Mouse (Mus musculus): ENCODE results near the gene Ncbp2.

The Ncbp2 gene

DNA sequence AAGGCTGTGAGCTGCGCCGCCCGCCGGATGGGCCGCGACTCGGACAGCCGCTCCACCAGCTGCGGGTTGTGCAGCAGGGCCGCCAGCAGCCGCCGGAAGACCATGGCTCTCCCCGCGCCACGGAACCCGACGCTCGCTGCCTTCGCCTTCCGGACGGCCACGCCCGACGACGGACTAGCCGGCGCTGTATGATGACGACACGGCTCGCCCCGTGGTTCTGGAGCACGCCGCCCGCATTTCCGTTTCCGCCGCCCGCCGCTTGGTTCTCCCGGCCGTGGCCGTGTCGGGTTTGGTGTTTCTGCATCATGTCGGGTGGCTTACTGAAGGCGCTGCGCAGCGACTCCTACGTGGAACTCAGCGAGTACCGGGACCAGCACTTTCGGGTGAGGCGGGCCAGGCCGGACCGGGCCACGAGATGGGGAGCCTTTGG lies at the start of gene Ncbp2, which contains the start of gene 0610012G03Rik:
Gene Ncbp2 (plus strand): TSS at position 169 of the 430 bp plus-strand sequence.
Gene 0610012G03Rik (minus strand): TSS at position 150 of the 430 bp plus-strand sequence.
- peak; percentile 94 for DNase-seq (ENCODE audit: low spot score)

DNA sequence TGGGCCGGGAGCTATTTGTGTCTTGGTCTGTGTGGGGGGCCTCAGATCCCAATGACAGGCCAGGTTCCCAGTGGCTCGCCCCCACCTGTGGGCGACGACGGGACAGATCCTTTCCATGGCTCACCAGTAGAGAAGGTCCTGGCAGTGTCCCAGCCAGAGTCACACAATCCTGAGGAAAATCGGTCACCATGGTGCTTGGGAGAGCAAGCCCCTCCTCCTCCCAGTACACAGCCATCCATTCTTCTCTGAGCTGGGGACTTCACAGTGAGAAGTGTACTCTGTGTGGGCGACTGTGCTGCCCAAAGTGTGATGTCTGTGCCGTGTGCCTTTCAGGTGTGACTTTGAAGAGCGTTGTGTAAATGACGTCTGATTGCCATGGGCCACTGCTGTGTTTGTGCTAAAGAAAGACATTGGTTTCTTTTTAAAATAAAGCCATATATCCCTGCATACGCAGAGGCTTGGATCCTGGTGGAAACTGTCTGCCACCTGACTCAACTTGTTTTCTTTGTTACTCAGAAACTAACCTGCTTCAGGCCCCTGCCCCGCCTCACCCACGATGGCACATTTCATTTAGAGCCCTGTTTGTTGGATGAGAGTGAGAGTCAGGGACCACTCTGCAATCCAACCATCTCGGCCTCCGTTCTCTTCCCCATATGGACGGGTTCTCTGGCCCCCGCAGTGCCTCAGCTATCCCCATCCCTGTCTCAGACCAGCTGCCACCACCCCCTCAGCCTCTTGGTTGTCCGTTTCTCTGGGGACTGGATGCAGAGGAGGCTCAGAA lies 49.6 kb upstream of the Ncbp2 start:
- DNase-seq (ENCODE audit: low spot score): no peak

DNA sequence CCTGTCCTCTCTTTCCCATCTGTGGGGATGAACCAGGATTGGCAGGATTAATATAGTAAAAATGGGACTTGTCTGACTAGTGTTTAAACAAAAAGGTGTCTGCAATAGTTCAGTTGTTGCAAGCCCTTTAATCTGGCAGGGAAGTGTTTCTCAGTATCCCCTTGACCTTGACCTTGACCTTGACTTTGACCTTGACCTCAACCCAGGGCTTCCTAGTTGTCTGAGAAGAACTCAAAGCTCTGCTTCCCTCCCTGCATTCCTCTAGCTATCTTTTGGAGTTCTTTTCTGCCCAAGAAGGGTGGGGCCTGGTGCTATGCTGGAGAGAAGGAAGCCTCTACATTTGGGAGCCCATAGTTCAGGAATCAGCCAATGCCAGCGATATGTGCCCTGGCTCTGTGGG lies 46.4 kb upstream of the Ncbp2 start:
- no peak for DNase-seq (ENCODE audit: low spot score)

DNA sequence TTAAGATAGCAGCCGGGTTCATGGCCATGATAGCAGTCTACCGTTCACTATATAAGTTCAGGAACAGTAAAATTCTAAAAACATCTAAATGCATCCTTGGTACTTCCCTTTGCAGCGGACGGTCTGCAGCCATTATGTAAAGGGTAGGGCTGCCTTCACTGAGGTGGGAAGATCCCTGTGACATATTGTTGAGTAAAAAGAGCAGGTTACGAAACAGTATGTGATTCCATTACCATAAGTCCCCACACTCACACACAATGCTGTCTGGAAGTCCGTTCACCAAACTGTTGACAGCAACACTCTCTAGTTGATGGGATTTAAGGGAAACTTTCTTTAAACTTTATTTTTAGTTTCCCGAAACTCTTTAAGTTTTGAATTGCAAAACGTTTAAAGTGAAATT lies 45.1 kb upstream of the Ncbp2 start:
- no peak for DNase-seq (ENCODE audit: low spot score)

DNA sequence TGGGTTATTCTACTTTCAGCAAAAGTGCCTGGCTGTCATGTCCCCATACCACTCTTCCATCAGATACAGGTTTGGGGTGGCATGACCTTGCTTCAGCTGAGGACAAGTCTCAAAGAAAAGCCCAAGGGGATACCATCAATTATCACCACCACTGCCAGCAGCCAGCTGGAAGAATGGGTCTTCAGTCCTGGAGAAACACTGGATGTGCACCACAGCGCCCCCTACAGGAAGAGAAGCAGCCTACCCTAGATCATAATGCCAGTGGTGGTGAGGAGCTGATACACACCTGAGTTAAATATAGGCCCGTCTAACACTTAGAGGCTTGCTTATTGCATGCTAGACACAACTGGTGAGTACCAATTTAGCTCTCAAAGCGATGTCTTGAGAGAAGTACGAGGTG lies 43.0 kb upstream of the Ncbp2 start:
- no peak for DNase-seq (ENCODE audit: low spot score)

DNA sequence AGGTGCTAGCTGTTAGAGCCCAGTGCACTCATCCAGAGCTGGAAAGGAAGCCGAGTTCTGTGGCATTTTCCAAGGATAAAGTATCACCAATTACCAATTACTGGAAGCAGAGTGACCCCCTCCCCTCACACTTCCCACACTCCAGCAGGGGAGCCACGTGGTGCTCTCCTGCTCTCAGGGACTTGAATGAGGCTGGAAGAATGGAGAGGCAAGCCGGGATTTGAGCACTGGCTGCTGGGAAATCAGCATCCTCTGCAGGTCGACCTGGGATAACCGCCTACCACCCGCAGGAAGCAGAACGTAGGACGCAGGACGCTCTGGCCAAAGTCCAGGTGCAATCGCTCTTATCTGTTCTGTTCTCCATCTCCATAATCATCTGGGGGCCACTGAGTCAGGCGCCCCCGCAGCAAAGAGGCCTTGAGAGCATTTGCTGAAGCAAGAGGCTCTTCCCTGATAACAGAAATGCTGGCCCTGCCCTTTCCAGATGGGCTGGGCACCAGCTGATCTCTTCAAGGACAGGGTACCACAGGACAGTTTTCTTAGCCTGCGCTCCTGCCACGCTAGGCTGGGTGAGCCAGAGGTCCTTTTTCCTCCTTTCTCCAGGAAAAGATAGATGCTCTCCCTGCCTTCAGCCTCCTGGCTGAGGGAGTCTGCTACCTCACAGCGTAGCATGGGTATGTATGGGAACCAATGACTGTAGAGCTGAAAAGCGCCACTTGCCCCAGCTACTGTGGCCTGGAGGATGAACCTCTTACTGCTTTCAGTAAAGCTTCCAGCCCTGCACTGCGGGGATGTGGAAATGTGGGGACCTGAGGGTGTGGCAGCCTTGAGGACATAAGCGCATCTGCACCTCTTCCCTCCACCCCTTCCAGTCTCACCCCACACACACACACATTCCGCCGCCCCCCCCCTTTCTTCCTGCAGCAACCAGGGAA lies 42.2 kb upstream of the Ncbp2 start:
- DNase-seq (ENCODE audit: low spot score): no peak

DNA sequence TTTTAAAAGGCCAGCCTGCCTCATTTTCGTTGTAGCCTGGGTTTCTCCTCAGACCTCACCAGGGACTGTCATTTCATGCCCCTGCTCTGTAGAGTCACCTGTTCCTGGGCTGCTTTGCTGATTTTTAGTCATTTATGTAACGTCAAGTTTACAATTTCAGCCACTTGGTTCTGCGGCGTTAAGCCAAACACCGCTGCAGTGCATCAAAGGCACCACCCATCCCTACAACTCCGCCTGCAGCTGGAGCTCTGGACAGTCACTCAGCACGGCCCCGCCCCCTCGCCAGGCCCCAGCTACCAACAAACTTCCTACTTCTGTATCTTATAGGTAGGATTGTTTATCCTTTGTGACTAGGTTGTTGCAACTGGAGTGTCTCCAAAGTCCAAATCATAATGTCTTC lies 41.4 kb upstream of the Ncbp2 start:
- DNase-seq (ENCODE audit: low spot score): no peak

DNA sequence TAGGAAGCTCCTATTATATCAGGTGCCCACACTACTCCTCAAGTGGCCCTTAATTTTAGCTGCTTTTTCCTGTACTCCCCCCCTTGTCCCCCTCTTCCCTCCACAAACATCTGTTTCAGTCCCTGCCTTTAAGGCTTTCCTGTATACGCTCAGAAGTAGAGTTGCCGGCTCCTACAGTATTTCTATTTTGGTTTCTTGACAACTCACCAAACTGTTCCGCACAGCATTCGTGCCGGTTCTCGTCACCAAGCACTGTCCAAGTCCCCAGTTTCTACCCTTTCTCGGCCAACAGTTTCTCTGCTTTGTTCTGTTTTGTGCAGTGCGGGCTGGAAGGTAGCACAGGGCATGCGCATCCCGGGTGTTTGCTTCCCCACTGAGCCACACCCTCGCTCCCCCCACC lies 39.4 kb upstream of the Ncbp2 start:
- DNase-seq (ENCODE audit: low spot score): no peak

DNA sequence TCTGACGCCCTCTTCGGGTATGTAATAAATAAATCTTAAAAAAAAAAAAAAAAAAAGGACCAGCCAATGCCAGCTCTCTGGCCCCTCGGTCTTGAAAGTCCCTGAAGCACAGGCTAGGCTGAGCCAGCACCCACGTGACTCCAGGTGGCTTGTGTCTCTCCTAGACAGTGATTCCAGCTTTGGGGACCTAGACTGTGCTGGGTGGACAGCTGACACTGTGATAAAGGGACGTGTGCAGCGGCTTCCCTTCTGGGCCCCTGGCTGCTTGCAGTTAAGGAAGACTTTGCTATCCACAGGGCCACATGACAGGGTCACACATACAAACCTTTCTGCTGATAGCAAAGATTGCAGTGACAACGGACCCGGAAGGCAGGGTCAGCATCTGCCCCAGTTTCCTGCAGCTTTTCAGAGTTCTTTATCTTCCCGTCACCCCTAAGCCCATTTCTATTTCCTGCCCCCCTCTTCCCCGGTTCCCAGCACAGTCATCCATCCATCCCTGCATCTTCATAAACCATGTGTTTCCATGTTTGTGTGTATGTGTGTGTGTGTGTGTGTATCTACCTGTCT lies 37.9 kb upstream of the Ncbp2 start:
- no peak for DNase-seq (ENCODE audit: low spot score)

DNA sequence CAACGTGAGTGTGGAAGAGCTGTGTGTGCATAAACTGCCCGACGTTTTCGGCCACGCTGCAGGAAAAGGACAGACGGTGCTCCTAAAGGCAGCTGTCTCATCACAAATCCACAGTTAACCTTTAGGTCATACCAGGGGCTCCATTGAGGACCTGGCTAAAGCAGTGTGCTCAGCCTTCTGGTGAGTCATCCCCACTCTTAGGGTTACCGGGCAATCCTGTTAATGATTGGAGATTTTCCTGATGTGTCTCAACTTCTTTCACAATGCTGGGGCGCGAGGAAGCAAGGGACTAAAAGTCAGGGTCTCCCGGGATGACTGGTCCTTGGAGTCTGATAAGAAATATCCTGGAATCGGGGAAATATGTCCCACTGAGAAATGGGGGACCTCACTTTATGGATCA lies 30.5 kb upstream of the Ncbp2 start:
- DNase-seq (ENCODE audit: low spot score): no peak

DNA sequence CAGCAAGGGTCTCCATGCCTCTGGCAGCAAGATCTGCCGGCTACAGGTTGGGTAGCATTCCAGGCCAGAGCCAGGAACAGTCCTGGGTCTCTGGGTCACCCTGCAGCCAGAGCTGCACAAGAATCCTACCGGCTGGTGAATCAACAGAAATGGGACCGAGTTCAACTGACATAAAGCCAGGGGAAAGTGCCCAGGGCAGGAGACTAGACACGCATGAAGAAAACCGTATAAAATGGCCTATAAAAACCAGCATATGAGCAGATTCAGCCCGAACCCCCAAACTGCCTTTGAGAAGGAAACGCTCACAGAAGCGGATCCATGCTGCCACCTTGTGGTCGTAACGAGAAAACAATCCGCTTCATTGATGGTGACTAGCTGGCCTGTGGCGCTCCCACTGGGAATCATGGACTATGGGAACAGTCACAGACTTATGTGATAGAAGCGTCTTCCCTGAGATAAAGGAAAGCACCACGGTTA lies 30.0 kb upstream of the Ncbp2 start:
- no peak for DNase-seq (ENCODE audit: low spot score)

DNA sequence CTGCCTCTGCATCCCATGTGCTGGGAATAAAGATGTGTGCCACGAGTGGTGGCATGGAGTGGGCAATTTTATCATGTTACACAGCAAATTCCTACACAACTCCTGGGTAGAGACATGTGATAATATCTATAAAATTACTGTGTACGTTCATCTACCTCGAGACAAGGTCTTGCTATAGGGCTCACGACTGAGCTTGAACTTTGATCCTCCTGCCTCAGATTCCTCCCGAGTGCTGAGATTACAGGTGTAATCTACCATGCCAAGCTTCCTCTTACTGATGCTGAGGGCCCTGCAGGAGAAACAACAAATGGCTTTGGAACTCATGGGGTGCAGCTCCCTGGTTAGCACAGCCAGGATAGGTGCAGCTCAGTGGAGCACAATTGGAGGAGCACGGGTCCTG lies 23.9 kb upstream of the Ncbp2 start:
- DNase-seq (ENCODE audit: low spot score): no peak

DNA sequence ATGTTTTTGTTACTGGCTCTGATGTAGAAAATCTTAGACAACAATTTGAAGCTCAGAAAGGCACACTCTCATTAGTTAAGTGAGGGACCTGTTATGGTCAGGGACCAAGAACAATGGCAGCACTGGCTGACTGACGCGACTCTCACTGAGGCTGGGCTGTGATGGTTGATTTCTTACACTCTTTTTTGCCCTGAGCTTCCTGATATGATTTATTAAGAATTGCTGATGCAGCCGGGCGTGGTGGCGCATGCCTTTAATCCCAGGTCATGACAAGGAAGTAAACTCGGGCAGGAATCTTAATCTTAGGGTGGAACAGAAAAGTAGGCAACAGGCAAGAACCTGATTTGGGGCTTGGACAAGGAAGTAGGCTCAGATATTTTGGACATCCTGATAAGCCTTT lies 22.2 kb upstream of the Ncbp2 start:
- DNase-seq (ENCODE audit: low spot score): no peak

DNA sequence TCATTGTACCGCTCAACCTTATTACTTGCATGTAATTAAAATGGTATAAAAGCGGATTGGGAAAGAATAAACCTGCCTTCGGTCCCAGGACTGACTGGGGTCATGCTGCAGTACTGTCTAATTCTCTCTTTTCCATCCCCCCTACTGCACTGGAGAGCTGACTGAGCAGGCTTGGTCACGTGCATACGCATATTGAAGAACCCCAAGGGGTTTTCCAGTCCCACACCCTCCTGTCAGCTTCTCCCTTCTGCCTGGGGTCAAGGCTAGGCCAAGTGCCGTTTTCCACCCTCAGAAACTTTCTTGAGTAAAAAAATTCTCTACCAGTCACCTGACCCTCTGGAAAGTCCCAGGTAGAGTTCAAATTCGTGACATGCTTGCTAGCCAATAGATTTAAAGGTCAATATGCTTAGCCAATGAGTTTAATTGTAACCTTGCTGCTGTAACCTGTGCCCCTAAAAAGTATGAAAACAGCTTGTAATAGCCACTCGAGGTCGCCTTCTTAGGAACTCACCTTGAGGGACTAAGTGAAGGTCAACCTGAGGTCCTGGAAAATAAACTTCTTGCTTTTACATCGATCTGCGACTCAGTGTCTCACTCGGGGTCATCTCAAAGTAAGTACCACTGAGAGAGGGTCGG lies 21.6 kb upstream of the Ncbp2 start:
- DNase-seq (ENCODE audit: low spot score): no peak

DNA sequence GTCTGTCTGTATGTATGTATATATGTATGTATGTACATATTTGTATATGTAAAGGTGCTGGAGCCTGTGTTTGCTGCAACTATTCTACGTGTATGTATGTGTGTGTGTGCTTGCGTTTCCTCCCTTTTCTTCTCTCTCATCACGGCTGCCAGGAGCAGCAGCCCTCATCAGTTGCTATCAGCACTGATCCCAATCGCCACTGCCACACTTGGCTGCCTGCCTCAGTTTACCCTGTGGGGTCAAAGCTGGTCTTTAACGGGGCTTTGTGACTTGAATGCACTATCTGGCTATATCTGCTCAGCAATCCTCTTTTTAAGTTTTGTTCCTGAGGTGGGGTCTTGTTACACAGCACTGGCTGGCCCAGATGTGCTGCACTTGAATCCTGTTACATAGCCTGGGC lies 20.9 kb upstream of the Ncbp2 start:
- no peak for DNase-seq (ENCODE audit: low spot score)

DNA sequence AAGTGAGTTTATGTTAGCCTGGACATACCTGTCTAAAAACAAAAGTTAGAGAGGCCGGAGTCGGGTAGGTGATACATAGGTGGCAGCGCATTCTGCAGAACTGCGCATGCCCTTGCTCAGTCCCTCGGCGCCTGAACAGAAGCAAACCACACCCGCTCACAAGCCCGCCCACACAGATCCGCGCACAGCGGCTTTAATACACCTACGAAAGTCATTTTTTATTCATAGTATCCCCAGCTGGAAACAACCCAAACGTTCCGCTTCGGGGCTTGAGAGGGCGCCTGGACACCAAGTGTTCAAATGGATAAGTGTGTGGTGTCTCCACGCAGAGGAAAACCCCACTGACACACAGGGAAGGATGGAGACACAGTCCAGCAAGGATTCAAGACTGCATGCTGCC lies 17.0 kb upstream of the Ncbp2 start:
- DNase-seq (ENCODE audit: low spot score): no peak

DNA sequence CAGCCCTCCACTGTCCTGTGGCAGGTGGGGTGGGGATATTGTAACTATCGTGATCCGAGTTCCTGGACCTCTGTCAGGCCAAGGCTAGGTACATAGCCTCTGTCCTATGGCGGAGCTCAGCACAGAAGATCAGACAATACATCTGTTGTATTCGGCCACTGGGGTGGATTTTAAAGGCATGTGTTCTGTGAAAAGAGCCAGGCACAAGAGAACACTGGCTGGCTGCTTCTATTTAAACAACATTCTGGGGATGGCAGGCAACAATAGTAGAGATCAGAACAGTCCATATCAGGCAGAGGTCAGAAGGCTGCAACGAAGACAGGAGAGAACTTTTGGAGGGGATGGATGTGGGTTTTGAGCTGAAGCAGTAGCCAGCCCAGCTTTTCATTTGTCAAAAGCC lies 16.1 kb upstream of the Ncbp2 start:
- DNase-seq (ENCODE audit: low spot score): no peak

DNA sequence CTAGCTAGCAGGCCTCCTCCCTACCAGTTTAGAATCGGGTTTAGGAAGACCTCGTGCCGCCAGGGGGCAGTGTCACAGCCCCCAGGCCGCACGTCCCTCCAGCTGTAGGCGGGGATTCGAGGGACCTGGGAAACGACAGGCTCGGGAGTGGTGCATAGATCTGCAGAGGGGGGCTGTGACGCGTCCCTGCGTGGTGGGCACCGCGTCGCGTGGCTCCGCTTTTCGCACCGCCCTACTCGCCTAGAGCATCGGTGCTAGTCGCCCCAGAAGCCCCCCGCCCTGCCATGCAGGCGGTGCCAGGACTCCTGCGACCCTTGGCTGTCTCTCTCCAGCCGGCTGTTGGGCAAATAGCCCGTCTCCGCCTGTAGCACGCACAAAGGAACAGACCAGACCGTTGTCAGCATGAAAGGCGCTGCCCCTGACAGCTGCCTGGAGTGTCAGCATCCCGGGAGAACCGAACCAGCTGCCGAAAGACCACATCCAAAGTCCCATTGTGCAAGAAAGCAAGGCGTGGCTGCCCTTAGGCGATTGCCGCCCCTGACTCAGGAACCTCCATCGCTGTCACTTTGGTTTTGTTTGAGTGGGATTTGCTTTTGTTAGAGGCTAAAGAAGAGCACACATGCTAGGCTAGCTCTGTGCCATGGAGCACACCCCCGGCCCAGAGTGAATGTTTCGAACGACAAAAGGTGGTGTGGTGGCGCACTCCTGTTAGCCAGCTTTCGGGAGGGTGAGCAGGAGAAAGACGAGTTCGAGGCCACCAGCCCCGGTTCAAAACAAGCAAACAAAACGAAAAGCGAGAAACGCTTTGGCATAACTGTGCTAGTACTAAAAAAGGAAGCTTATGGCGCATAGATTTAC lies 15.2 kb upstream of the Ncbp2 start:
- DNase-seq (ENCODE audit: low spot score): peak; percentile 44

DNA sequence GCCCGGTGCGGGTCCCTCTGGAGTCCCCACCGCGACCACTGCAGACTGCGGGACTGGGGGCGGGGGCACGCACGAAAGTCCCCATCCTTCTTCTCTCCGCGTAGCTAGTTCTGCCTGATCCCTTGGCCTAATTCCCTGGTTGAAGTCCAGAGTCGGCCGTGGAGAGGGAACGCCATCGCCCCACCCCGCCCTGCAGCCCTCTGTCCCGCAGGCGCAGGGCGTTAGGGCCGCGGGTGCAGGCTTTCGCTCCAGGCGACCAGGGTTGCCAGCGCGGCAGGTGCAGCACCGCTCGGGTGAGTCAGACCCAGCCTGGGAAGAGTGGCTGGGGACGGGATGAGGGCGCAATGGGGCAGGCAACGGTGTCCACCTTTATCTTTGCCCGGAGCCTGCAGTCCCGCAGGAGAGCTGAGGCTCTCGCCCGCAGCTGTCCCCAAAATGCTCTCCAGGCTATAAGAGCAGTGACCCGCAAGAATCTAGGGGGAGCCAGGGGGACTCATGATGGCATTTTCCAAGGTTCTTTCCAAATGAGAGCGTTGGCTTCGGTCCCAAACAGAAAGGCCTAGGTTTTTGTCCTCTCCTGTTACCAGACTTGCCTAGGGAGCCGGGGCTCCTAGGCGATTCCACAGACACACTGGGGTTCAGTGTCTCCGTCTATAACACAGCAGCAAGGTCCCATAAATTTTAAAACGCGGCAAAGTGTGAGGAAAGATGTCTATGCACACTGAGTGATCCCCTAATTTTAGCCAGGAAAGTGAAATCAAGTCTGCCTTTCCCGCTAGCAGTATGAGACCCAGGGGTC lies 14.4 kb upstream of the Ncbp2 start, which contains the start of gene Pigz:
Gene Pigz (plus strand): TSS at position 101 of the 799 bp plus-strand sequence.
- no peak for DNase-seq (ENCODE audit: low spot score)

DNA sequence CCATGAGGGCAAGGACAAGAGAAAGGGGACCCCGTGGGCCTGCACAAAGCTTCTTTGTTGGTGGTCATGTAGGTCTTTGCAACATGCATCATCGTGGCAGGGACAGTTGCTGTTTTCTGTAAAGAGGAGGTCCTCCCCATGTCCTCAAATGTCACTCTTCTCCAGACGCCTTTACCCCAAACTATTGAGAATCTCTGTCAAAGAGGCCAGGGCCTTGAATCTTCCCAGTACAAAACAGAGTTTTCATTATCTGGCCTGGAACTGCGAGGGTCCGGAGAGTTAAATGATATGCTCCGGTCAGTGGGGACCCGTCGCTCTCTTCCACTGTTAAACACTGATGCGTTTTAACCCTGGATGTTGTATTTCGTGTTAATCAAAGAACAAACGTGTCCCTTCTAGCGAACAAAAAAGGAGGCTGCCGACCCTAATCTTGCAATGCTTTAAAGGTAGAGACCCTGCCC lies 13.7 kb upstream of the Ncbp2 start:
- DNase-seq (ENCODE audit: low spot score): no peak

All from urinary bladder, postnatal 10 days (tissue).